Mouse (Mus musculus) ovary, adult 18-20 months (tissue): ENCODE results near the gene Ubn1.

Source experiments
- DNase-seq: peaks from one replicate; pipeline ENCODE4 v3.0.0; 2022; ENCODE audit warnings: low spot score, mixed read lengths

Gene Ubn1

DNA sequence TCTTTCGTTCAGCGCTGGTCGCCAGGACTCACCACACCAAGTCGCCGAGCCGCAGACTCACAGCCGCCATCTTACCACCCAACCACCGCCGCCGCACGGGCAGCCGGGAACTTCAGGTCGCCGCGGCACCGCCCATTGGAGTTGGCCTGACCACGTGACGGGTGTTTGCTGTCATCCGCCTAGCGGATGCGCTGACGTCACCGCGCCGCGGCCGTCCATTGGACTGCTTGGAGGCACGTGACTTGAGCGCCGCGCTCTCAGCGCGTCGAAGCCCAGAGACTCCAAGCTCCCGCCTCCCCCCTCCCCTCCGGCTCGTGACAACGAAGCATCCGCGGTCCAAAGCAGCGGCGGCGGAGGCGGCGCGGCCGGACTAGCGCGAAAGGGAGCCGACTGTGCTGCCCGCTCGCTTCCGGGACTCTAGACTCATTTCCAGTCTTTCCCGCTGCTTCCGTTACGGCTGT is at the start of gene Ubn1, which contains the start of gene Glyr1:
Gene Ubn1, plus strand, starts transcription at position 284 of the 461 bp plus-strand sequence.
Gene Glyr1, minus strand, starts transcription at position 90 of the 461 bp plus-strand sequence.
- DNase-seq, result peak; percentile 99

DNA sequence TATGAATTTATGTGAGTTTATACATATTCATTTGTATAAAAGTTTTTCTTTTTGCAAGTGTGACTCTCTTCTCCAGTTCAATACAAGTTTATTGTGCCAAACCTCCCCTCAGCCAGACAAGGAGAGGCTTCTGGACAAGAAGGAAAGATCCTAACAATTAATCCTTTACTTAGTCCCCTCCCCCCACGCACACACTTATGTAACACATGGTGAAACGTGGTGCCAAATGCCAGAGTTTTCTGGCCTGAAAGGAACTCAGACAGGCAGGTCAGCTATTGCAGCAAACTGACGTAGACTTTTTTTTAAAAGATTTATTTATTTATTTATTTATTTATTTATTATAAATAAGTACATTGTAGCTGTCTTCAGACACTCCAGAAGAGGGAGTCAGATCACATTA is 49.2 kb upstream of the Ubn1 start:
- no peak for DNase-seq

DNA sequence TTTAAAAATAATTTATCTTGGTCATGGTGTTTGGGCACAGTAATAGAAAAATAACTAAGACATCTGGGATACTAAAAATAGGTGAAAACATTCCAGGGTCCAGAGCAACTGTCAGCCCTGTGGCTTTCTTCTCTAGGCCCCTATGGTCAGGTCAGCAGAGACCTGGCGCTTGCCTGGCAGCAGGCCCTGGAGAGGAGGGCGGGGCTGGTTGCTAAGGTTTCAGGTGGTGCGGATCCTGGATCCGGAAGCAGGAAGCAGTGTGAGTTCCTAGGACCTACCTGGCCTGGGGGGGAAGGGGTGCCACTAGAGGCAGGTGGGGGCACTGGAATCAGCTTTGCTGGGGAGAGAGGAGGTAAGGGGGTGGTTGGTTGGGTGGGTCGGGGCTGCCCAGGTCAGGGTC is 42.8 kb upstream of the Ubn1 start, which contains the start of gene Smim22:
Gene Smim22, plus strand, starts transcription at position 222 of the 400 bp plus-strand sequence.
- peak; percentile 42 for DNase-seq

DNA sequence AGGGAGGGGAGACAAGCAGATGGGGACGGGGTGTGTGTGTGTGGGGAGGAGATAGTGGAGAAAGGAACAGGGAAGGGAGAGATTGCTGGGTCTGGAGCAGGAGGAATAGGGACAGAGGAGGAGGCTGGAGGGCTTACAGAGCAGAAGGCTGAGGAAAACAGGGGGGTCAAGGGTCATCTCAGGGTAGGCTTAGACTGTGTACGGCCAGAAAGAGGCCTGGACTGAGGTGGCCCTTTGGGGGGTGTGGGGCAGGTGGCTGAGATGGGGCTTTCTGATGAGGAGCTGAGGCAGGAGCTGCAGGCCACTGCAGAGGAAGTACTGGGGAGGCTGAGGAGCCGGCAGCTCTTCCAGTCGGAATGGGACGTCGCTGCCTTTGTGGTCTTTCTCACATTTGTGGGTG is 42.4 kb upstream of the Ubn1 start:
- no peak for DNase-seq

DNA sequence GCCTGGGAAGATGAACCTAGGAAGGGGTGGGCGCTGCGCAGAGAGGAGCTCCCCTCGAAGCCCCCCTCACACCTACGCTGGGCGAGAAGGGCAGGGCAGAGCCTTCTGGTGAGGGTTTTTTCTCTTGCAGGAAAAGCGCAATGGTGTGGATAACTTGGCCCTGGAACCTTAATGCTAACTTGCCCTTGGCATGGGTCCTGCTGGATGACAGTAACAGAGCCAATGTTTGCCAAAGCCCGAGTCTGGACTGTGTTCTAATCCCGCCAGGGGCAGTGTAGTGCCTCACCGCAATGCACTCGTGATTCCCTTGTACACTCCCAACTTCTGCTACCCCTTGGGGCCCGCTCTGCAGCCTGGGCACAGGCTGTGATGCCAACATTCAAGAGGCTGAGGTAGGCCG is 41.8 kb upstream of the Ubn1 start:
- DNase-seq, result no peak

DNA sequence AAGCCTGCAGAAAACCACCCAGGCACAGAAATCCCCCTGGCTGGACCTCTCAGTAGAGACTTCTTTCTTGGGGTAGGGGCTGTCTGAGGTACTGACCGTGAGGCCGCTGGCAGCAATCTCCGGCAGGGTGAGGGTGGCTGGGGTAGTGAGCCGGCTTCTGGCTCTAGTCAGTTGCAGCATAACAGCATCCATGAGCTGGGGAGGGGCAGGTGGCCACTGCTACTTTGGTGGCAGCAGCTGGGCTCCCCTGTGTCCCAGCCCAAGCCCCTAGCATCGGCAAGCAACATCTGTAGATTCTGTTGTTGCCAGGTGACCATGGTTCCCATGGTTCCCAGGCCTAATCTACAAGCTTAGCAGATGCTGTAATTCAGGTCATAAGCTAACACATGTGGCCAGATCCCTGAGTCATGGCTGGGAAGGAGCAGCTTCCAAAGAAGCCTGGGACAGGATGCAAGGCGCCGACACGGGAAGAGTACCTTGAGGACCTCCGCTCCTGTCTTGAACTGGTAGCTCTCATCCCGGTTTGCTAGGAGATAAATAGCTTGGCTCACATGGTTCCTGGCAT is 39.4 kb upstream of the Ubn1 start:
- no peak for DNase-seq

DNA sequence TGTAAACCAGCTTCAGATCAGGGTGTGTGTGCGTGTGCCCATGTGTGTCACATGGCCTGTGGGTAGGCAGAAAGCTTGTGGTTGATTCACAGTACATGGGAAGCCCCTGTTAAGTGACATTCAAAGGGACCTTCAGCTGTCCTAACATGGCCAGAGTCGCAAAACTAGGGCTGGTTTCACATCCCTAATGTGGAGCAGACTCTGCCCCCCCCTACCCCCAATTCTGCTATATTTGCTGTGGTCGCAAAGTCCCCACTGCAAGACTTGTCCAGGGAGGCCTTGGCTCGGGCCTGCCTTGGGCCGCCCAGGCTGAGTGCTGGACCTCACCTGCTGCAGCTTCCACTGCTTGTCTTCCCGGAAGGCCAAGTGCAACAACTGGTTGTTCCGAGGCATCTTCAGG is 38.6 kb upstream of the Ubn1 start:
- no peak for DNase-seq

DNA sequence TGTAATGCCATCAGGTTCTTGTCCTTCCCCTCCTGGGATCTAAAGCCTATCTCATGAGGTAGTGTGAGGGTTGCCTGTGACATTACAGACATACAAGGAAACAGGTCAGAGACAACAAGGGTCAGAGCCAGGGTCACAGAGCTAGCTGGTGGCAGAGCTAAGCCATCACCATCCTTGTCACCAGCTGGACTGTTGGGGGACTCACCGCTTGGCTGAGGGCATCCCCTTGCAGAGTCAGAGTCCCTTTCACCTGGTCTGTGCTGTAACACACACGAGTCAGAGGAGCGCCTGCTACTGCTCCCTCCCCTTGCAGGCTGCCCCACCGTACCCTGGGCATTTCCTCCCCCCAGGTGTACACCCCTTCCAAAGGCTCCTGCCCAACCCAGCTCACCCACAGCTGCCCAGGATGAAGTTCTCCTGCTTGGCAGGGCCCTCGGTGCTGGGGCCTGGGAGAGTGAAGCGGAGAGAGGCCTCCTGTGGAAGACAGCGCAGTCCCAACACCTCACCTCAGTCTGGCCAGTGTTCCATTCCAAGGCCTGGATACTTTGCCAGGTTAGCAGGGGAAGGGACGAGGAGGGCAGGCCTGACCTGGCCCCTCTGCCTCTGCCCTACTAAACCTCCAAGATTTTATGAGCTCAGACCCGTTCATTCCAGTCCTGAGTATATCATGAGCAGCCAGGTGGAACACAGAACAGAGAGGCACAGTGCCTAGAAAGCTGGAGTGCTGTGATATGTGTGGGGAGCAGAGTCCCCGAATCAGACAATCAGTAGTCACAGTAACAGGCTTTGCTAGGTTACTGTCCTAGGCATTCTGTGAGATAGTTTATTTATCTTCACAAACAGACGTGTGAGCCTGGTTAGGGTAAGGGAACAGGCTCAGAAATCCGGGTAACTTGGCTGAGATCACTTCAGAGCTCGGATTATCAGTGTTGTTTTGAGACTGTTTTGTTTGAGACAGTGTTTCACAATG is 37.5 kb upstream of the Ubn1 start:
- DNase-seq, result no peak

DNA sequence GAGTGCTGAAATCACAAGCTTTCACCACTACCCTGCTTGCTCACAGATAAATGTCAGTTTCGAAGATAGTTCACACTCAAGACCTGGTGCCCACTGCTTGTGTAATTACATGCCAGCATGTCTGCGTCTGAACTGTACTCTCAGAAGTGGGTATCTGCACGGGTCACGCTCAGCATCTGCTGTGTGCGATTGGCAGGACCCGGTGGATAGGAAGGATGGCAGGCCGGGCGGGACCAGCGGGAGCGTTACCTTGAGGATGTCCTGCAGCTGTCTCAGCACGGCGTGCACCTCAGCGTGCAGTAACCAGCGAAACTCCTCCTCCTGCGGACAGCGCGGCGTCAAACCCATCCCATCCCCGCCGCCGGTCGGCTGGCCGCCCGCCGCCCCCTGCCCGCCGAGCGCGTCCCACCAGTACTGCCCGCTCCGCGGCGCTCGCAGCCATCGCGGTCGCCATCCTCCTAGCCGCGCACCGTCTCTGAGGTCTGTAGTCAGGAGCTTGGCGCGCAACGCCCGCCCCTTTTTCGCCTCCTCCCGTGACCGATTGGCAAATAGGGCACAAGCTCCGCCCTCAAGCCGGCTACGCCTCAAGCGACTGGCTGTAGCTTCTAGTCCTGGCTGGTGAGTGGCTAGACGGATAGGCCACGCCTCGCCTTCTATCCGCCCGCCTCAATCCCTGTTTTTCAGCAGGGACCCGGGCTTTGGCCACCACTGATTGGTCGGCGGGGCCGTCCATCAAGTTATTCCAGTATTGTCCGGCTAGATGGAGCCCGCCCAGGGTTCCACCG is 36.6 kb upstream of the Ubn1 start, which contains the start of gene Rogdi:
Gene Rogdi, minus strand, starts transcription at position 500 of the 785 bp plus-strand sequence.
- DNase-seq, result peak; percentile 99

DNA sequence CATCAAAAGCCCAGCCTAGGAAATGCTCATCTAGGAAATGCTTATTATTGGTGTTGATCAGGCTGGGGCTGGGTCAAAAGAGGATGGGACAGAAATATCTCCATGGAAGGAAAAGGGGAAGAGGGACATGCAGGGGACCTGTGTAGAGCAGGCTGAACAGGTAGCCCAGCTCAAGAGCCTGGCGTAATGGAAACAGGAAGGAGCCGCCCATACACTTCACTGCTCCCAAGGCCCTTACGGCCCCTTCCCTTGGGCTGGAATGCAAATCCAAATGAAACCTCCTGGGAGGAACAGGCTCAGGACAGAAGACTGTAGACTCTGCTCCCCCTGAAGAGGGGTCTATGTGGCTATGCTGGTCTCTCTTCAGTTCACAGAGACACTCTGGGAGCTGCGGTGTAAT is 35.3 kb upstream of the Ubn1 start:
- no peak for DNase-seq

DNA sequence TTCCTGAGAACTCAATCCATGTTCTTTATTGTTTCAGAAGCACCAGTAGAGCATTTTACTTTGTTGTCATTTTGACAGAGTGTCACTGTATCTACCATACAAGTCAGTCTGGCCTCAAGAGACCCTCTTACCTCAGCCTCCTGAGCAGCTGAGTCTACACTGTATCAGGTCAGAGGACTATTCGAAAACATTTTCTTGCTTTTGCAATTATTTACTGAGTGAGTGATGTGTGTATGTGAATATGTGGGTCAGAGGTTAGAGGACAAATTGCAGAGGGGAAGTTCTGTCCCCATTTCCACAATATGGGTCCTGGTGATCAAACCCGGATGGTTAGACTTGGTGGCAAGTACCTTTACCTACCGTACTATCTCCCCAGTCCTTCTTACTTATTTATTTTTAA is 25.8 kb upstream of the Ubn1 start:
- DNase-seq, result no peak

DNA sequence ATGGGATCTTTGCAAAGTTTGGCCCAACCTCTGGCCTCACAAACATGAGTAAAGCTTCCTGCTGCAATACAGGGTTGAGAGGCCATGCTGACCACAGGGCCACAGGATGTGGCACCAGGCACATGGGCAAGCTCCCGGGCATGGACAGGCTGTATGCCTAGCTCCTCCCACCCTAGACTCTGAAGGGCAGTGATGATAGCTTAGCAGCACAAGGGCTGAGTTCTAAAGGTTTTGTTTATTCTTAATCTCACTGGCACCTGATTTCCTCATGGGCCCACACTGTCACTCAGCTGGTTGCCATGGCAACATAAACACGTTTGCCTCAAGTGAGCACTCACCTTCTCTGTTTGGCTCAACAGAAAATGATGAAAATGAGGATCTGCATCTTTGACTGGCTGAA is 20.0 kb upstream of the Ubn1 start:
- no peak for DNase-seq

DNA sequence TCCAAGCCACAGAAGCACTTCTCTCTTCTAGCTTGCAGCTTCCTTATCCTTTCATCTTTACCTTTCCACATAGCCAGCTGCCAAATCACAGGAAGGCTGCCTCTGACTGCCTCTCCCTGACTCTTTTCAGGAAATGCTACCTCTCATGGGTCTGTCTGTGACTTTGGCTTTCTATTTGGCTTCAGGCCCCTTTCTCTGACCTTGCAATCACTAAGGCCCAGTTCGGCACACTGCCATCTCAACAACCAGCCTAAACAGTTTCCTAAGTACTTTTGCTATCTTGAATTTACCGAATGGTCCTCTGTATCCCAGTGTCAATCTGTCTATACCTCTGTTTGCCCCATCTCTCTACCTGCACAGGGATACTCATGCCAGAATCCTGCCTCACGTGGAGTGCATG is 14.3 kb upstream of the Ubn1 start:
- no peak for DNase-seq

DNA sequence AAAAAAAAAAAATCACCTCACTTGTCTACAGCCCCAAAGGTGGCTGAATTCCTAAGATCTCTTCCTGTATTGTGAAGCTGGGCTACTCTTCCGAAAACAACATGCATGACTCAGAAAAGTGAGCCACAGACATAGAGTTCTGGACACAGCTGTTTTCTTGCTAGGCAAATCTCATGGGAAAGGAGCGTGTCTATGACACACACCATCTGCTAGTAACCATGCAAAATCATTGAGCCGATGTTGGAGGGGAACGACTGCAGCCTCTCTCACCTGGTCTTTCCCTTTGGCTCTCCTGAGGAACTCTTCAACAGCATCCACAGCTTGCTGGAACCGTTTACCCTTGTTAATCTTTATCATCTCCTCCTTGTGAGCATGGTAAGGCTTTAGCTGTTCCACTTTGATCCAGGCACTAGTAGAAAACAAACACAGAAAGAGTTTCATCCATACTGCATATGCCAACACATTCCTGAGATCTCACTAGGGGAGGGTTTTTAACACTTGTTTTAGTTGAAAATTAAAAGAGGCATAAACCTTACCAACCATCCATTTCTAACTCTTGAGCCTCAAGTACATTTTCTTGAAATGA is 13.1 kb upstream of the Ubn1 start:
- no peak for DNase-seq

DNA sequence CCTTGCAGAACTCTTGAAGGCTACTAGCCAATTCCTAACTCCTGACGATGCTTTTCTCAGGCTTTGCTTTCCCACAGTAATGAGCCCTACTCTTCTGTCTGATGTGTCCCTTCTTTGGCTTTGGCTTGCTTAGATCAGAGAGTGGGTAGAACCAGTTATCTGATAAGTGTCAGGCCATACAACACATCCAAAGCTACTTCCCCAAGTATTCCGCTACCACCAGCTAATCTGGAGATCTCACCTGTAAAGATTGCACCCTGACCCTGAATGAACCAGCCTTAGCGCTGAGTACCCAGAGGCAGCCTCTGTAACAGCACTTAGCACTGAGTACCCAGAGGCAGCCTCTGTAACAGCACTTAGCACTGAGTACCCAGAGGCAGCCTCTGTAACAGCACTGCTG is 4.5 kb upstream of the Ubn1 start:
- DNase-seq, result no peak

DNA sequence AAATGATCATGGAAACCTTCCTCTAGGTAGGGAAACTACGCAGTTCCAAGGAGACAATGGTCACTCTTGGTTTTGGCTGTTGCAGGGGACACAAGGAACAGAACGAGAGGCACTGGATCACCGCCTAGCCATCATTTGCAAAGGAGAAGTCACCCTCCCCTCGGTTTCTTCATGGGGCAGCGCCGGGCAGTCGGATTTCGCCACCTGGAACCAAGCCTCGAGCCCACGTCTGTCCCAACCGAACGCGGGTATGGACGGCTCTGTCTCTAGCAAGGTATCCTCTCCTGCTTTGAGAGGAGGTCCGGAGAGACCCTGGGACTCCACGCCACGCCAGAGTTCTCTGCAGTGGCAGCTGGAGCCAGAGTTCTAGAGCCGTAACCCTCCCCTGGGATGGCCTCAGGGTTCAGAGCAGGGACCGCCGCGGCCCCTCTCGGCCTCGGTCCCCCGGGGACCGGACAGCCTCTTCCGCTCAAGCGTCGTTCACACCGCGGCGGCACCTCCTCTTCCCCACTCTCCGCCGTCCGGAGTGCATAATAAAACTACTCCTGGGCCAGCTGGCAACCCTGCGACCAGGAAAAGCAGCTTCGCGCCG is 579 bp upstream of the Ubn1 start:
- DNase-seq, result no peak

DNA sequence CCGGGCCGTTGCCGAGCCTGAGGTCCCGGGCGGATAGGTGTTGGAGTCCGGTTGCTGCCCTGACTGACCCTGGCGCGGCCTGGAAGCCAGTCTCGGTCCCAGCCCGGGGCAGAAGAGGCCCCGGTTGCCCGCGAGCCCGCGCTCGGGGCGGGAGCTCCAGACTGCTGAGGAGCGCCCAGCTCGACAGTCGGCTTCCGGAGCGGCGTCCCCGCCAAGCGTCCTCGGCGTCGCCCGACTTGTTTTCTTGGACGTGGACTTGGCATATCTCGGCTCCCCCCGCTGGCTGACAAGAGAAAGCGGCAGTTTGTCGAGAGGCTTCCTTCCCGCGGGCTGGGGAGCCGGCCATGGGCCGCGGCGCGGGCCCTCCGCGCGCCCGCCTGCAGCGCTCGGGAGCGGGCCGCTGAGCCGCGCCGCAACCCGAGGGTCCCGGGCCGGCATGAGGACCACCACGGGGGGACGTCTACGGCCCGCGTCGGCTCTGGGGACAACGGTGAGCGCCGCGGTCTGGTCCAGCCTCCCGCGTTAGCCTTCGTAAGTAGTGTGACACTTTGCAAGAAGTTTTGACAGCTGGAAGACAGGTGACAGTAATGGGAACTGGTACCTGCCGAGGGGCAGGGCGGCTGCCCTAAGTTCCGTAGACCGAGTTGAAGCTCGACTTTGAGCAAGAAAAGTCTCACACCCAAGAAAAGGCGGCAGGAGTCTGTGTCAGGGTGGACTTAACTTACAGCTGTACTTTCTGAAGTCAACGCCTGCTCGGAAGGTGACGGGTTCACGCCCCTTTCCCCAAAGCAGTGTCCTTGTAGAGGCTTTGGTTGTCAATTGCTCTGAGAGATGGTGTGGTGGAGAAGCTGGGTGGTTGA is 624 bp downstream of the Ubn1 start:
- DNase-seq, result peak; percentile 64

DNA sequence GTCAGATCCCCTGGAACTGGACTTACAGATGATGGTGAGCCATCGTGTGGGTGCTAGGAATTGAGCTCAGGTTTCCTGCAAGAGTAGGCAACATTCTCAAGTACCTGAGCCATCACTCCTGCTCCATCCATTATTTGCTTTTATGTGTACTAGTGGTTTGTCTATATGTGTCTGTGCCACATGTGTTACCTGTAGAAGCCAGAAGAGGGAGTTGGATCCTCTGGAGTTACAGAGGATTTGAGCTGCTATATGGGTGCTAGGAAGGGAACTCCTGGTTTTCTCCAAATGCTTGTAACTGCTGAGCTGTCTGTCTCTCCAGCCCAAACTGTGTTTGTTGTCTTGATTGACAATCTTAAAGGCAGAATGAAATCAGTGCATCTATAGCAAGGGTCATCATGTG is 8.3 kb downstream of the Ubn1 start:
- no peak for DNase-seq

DNA sequence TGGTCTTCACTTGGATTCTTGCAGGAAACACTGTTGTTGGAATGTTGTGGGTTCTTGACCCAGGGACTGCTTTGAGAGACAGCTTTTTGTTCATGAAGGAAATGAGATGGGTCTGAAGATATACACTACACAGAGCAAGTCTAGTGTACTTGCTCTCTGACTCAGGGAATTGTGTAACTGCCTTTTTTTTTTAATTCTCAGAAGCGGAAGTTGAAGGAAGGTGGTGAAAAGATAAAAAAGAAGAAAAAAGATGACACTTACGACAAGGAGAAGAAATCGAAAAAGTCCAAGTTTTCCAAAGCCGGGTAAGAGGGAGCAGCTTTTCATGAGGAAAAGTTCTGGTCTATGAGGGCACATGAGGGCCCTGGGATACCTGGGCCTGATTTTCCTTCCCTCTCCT is 13.6 kb downstream of the Ubn1 start:
- no peak for DNase-seq

DNA sequence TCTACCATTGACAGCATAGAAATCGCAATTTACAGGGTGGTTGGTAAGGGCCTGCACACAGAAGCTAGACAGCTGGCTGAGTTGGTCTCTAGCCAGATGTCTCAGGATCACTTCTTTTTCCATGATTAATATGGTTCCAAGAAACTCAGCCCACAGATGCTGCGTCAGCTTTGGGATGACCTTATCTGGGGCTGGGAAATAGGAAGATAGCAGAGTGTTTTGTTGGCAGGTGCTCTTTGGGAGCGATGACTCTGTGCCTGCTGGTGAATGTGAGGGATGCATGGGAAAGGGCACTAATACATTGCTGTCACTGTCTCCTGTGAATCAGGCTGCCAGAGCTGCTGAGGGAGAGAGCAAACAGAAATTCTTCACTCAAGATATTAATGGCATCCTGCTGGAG is 20.5 kb downstream of the Ubn1 start:
- no peak for DNase-seq

DNA sequence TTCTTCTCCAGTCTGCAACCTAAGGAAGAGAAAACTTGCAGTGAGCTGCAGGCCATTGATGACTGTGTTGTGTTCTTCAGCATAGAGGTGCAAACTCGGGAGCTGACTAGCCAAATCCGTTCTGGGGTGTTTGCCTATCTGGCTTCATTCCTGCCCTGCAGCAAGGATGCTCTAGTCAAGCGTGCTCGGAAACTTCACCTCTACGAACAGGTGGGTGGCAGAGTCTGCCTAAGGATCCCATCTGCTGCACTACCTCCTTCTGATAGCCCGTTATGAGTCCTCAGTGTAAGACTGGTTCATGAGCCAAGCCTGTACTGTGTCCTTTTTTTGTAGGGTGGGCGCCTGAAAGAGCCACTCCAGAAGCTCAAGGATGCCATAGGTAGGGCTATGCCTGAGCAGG is 22.1 kb downstream of the Ubn1 start:
- DNase-seq, result no peak
